24 mouse cellular contexts compared by ENCODE assay signal in genomic region chr5:110338792-110339191, GRCm38 (mm10). TPM values are rescaled to one million over a fixed set of nuclear protein-coding genes. Genes with fewer than 3 reads are reported as not detected.
DNase-seq lines count a peak whose midpoint lies in the region; ATAC-seq lines count a peak whose summit lies in the region.
"Had no signal": no experiment of that assay in that cellular context is flagged by ENCODE, and none has a peak within 500 bp of the region (broad histone marks: within the 10 kb centered on the region; RNA-seq: fewer than 3 reads in every experiment).

No protein-coding gene starts in this region.

- ATAC-seq in embryonic facial prominence, embryonic 15.5 days (ENCODE audit: insufficient number of reproducible peaks, low FRiP score, low TSS enrichment, low read depth), result peak; percentile 18; the same call in 1 of the 2 replicates
- ATAC-seq: forebrain, postnatal 0 days; hindbrain, postnatal 0 days had no signal

- H3K27me3 ChIP-seq in embryonic facial prominence, embryonic 15.5 days, result peaks cover 24% of the 10 kb centered on the region

- DNase-seq in gastrocnemius, postnatal 25 days, result peak; percentile 10
- no peak for DNase-seq in gastrocnemius, postnatal 4 days (ENCODE audit: low spot score in 2 of 2)
- DNase-seq in kidney, adult 9 months, result peak; percentile 22
- no peak for DNase-seq in kidney, postnatal 25 days
- peak; percentile 69 for DNase-seq in MN1 (ENCODE audit: low spot score)
- DNase-seq in cerebellum, adult 11-12 months, result no peak
- DNase-seq in lung, postnatal 10 days, result no peak
- DNase-seq: adrenal gland, adult 2 months; B cell, adult 2 months; cerebellum, postnatal 14 days; embryo, embryonic 11 days; forebrain, postnatal 0 days; kidney, adult 11 months; lung, postnatal 36 days; right cerebral cortex, adult 18-20 months had no signal

- peaks cover 23% of the 10 kb centered on the region for H3K4me1 ChIP-seq in embryonic facial prominence, embryonic 15.5 days

- no peak overlapping the region; the same call in 1 of the 2 replicates for H3K27ac ChIP-seq in embryonic facial prominence, embryonic 15.5 days (replicated peaks)
- H3K27ac ChIP-seq: hindbrain, postnatal 0 days; limb, embryonic 12.5 days had no signal

- H3K9ac ChIP-seq in embryonic facial prominence, embryonic 15.5 days, result no peak overlapping the region
- H3K9ac ChIP-seq: forebrain, postnatal 0 days; limb, embryonic 12.5 days had no signal

- no peak overlapping the region for H3K4me2 ChIP-seq in embryonic facial prominence, embryonic 15.5 days (replicated peaks)
- H3K4me2 ChIP-seq: limb, embryonic 12.5 days had no signal

- H3K4me3 ChIP-seq in embryonic facial prominence, embryonic 15.5 days (replicated peaks), result no peak overlapping the region
- H3K4me3 ChIP-seq: limb, embryonic 12.5 days had no signal

- peaks cover 40% of the 10 kb centered on the region for H3K36me3 ChIP-seq in embryonic facial prominence, embryonic 15.5 days

- WGBS in embryonic facial prominence, embryonic 15.5 days, result 54% methylated on average over 2 of the region's 2 CpGs

- no peaks in the 10 kb centered on the region for H3K9me3 ChIP-seq in embryonic facial prominence, embryonic 15.5 days (replicated peaks)
- H3K9me3 ChIP-seq: limb, embryonic 12.5 days had no signal

RNA-seq across cellular contexts. Expression of gene P2rx2, which starts 4.2 kb away (rescaled TPM):
- not detected for total RNA-seq in gastrocnemius, postnatal 25 days (2021)
- total RNA-seq in gastrocnemius, postnatal 4 days (2021), result not detected
- 1.2 and 2.7 TPM in 2 replicates for polyA plus RNA-seq in embryonic facial prominence, embryonic 15.5 days (2015; fragmentation: Nextera tagmentation; extraction: Ambion mirVana)
- total RNA-seq: gastrocnemius, adult 8-10 months; heart, postnatal 14 days had no signal
- polyA plus RNA-seq: liver, embryonic 16.5 days had no signal

RNA-seq across cellular contexts. Expression of gene Lrcol1, which starts 5.7 kb away (rescaled TPM):
- total RNA-seq in gastrocnemius, postnatal 25 days (2021), result not detected
- total RNA-seq in gastrocnemius, postnatal 4 days (2021), result not detected
- polyA plus RNA-seq in embryonic facial prominence, embryonic 15.5 days (2015; fragmentation: Nextera tagmentation; extraction: Ambion mirVana), result not detected in 2 replicates
- total RNA-seq: adrenal gland, adult 2 months; forebrain, postnatal 0 days; gastrocnemius, adult 8-10 months; heart, postnatal 14 days; hindbrain, postnatal 0 days; left cerebral cortex, adult 8-10 months; midbrain, postnatal 0 days had no signal
- polyA plus RNA-seq: adrenal gland, adult 2 months; forebrain, postnatal 0 days; limb, embryonic 12.5 days; liver, embryonic 16.5 days; midbrain, postnatal 0 days; urinary bladder, adult 2 months had no signal

RNA-seq across cellular contexts. Expression of gene Pole, which starts 52.7 kb away (rescaled TPM):
- total RNA-seq in gastrocnemius, postnatal 25 days (2021), result 1 to 10 TPM in 1 of 2 experiments, under 1 TPM in 1; 0.92 to 1.4 TPM
- total RNA-seq in gastrocnemius, postnatal 4 days (2021), result 10 to 100 TPM; 14.3 to 15.0 TPM
- polyA plus RNA-seq in embryonic facial prominence, embryonic 15.5 days (2015; fragmentation: Nextera tagmentation; extraction: Ambion mirVana), result 21.4 and 21.7 TPM in 2 replicates

RNA-seq across cellular contexts. Expression of gene Pxmp2, which starts 52.8 kb away (rescaled TPM):
- total RNA-seq in gastrocnemius, postnatal 25 days (2021), result 10 to 100 TPM; 45.2 to 46.4 TPM
- 10 to 100 TPM; 22.4 to 23.5 TPM for total RNA-seq in gastrocnemius, postnatal 4 days (2021)
- polyA plus RNA-seq in embryonic facial prominence, embryonic 15.5 days (2015; fragmentation: Nextera tagmentation; extraction: Ambion mirVana), result 4.9 and 6.6 TPM in 2 replicates

Comparison
In these comparisons a context has a peak if more than half of its experiments do, and no peak if none do; other contexts are left out.
1. DNase-seq: peak in gastrocnemius, postnatal 25 days (single experiment), kidney, adult 9 months (single experiment) and MN1 (single experiment); none in gastrocnemius, postnatal 4 days (0 of 2), kidney, postnatal 25 days (0 of 2), cerebellum, adult 11-12 months (single experiment) and lung, postnatal 10 days (single experiment).
2. RNA of gene Pole, which starts 52.7 kb away (total RNA-seq): 14.3 to 15.0 TPM in gastrocnemius, postnatal 4 days; 0.92 to 1.4 TPM in gastrocnemius, postnatal 25 days; every median in the first group is over 4 times any median in the second.